Mouse (Mus musculus) neural tube, embryonic 15.5 days (tissue): ENCODE results near the gene Pi4k2a. TPM values are rescaled to one million over a fixed set of nuclear protein-coding genes. Genes with fewer than 3 reads are reported as not detected.

ENCODE experiments used
- ATAC-seq: fragments of 200-750 bp; cut with Nextera tagmentation; 2 replicates; pipeline ENCODE4 v1.8.0; 2017; ENCODE audit warnings: mild to moderate bottlenecking, moderate TSS enrichment, moderate library complexity; ENCODE audit not compliant: low FRiP score
- H3K27ac ChIP-seq: fragments of 300-500 bp; sonication (generic); replicated peaks from 2 replicates; pipeline ENCODE4 v1.5.1; 2015; ENCODE audit warnings: mild to moderate bottlenecking, inconsistent platforms
- H3K27me3 ChIP-seq: fragments of 300-500 bp; sonication (generic); replicated peaks from 2 replicates; pipeline ENCODE4 v1.6.1; 2015; ENCODE audit warnings: inconsistent platforms
- H3K36me3 ChIP-seq: fragments of 300-500 bp; sonication (generic); 2 replicates; pipeline ENCODE4 v1.6.1; 2015; ENCODE audit warnings: inconsistent platforms
- H3K4me1 ChIP-seq: fragments of 300-500 bp; sonication (generic); 2 replicates; pipeline ENCODE4 v1.6.1; 2015; ENCODE audit warnings: inconsistent platforms
- H3K4me2 ChIP-seq: fragments of 300-500 bp; sonication (generic); 2 replicates; pipeline ENCODE4 v1.6.1; 2015; ENCODE audit warnings: inconsistent platforms, mild to moderate bottlenecking, moderate library complexity
- H3K4me3 ChIP-seq: fragments of 300-500 bp; sonication (generic); replicated peaks from 2 replicates; pipeline ENCODE4 v1.5.1; 2015; ENCODE audit warnings: mild to moderate bottlenecking, inconsistent platforms
- H3K9ac ChIP-seq: fragments of 300-500 bp; sonication (generic); replicated peaks from 2 replicates; pipeline ENCODE4 v1.6.1; 2015; ENCODE audit warnings: mild to moderate bottlenecking, inconsistent platforms
- H3K9me3 ChIP-seq: fragments of 300-500 bp; sonication (generic); replicated peaks from 2 replicates; pipeline ENCODE4 v1.6.1; 2016; ENCODE audit warnings: inconsistent platforms
- WGBS: fragments of 180-500 bp; shearing (Covaris S2); methylation state at CpG from one replicate; pipeline ENCODE4 v1.1.7; 2015; ENCODE audit warnings: mixed read lengths; 5-methylcytosine and 5-hydroxymethylcytosine counted together
- polyA plus RNA-seq: library from polyadenylated mRNA; unstranded; fragments of >200 nt; fragmentation: Nextera tagmentation; extraction: Ambion mirVana; gene quantifications from 2 replicates; pipeline ENCODE4 v1.2.1, GENCODE M21; 2015

The Pi4k2a gene
- polyA plus RNA-seq: 31.0 and 33.5 TPM in 2 replicates

DNA sequence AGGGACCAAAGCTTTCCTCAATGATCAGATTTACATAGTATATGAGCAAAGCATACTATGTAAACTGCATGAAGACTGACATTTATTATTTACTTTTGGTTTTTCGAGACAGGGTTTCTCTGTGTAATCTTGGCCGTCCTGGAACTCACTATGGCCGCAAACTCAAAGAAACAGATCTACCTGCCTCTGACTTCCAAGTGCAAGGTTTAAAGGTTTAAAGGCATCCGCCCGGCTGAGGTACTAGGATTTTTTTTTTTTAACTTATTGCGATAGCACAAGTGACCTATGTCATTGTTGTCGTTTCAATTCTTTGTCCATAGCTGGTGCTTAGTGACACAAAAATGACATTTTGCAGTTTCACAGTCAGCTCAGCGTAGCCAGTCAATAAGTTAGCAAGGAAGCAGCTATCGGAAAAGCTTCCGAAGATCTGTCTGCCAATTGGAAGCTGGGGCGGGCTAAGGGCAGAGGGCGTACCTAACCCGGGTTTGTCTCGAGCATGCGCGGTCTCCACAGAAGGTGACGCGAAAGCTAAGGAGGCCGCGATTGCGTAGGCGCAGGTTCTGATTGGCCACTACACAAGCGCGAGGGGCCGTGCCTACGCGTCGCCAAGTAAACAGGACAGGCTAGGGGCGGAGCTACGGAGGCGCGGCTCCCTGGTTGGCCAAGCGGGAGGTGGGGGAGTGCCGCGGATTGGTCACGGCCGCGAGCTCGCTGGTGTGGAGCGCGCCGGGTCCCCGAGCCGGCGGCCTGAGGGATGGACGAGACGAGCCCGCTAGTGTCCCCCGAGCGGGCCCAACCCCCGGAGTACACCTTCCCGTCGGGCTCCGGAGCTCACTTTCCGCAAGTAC is at the start of gene Pi4k2a:
Pi4k2a (plus strand) TSS at position 723 of the 848 bp plus-strand sequence.
- Histone ChIP-seq H3K4me3 (peak within 1 kb of the TSS; percentile 99), H3K36me3 (peaks cover 8% of the 10 kb centered on the region; the same call in 1 of the 2 replicates), H3K27me3 (no peaks in the 10 kb centered on the region), H3K9ac (peak within 1 kb of the TSS; percentile 82), H3K4me2 (peak within 1 kb of the TSS; percentile 85), H3K27ac (peak within 1 kb of the TSS; percentile 92), H3K4me1 (peaks cover 46% of the 10 kb centered on the region), H3K9me3 (no peaks in the 10 kb centered on the region)
- peak; percentile 97 for ATAC-seq
- 2% methylated on average over 37 of the region's 55 CpGs for WGBS

DNA sequence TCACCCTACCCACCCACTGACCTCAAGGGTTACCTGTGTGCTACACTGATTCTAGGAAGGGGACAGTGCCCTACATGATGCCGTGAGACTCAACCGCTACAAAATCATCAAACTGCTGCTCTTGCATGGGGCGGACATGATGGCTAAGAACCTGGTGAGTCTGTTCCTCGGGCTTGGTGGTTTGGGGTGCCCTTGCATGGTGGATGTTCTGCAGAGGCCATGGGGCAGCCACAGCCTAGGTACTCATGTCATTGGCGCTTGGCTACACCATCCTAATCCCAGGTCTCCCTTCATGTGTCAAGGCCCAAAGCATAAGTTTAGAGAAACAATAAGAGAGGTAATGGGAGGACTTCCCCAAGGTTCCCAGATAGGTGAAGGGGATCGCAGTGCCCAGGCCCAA is 46.3 kb upstream of the Pi4k2a start:
- WGBS: 97% methylated on average over 6 of the region's 6 CpGs
- ATAC-seq: no peak
- H3K27me3 ChIP-seq: 0 out of 2 replicates have a peak, but pooled peaks cover 6% of the 10 kb centered on the region
- H3K36me3 ChIP-seq: no peaks in the 10 kb centered on the region
- H3K9me3 ChIP-seq: no peaks in the 10 kb centered on the region
- no peaks in the 10 kb centered on the region for H3K4me1 ChIP-seq
- H3K4me3 ChIP-seq: no peak overlapping the region
- H3K9ac ChIP-seq: no peak overlapping the region
- no peak overlapping the region for H3K27ac ChIP-seq
- no peak overlapping the region for H3K4me2 ChIP-seq

DNA sequence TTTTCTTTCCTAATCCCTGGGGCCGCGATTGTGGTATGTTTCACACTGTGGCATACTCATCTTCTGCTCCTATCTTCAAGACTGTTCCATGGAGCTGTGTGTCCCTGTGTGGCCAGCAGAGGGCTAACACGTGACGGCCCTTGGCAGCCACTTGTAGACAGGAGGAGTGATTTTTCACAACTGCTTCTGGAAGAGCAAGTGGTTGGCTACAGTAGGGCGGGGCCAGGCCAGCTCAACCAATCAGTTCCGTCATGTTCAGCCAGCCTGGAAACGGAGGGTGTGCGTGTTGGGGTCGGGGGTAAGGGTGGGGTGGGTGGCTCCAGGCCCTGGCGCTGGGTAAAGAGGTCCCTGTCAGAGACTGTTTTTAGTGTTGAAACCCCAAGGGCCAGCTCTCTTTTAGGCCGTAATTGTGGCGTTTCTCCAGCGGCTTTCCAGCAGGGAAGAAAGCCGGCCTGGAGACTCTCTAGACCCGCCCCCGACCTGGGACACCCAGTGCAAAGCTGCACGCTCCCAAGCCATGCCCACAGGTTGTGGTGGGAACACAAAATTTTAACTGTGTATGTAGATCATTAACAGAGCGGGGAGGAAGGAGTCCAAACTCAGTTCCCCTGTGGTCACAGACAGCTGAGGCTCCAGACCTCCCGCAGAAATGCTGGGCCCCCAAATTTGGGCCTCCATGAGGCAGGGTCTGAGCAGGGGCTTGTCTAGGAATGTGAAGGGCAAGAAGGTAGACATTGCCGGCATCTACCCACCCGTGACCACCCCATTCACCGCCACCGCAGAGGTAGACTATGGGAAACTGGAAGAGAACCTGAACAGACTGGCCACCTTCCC is 44.8 kb upstream of the Pi4k2a start, which contains the start of gene Hoga1:
Hoga1 (plus strand) TSS at position 342 of the 834 bp plus-strand sequence.
- Histone ChIP-seq H3K9me3 (no peaks in the 10 kb centered on the region), H3K4me1 (no peaks in the 10 kb centered on the region), H3K9ac (no peak within 1 kb of the TSS), H3K27me3 (no peaks in the 10 kb centered on the region), H3K4me2 (peak within 1 kb of the TSS; percentile 54), H3K36me3 (no peaks in the 10 kb centered on the region), H3K4me3 (peak within 1 kb of the TSS; percentile 32), H3K27ac (no peak within 1 kb of the TSS)
- 23% methylated on average over 23 of the region's 23 CpGs for WGBS
- ATAC-seq: peak; percentile 79

DNA sequence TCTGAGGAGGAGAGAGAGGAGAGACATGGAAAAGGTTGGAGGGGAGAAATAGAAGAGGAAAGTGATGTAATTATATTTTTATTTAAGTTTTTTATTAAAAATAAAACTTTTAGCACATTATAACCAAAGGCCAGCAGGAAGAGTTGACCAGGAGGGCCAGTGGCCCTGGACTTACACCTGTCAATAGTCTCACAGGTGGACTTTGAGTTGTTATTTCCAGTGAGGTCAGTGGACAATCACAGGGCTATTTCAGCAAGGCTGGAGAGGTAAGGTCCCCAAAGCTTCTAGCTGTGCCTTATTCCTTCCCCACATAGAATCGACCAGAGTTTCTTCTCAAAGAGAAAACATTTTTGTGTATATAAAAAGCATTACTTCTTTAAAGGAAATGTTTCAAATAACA is 40.0 kb upstream of the Pi4k2a start:
- no peak overlapping the region for H3K4me2 ChIP-seq
- H3K9ac ChIP-seq: no peak overlapping the region
- H3K4me1 ChIP-seq: no peaks in the 10 kb centered on the region
- WGBS: 84% methylated on average over 1 of the region's 1 CpGs
- no peaks in the 10 kb centered on the region for H3K36me3 ChIP-seq
- no peaks in the 10 kb centered on the region for H3K27me3 ChIP-seq
- ATAC-seq: no peak
- no peak overlapping the region for H3K27ac ChIP-seq
- no peak overlapping the region for H3K4me3 ChIP-seq
- no peaks in the 10 kb centered on the region for H3K9me3 ChIP-seq

DNA sequence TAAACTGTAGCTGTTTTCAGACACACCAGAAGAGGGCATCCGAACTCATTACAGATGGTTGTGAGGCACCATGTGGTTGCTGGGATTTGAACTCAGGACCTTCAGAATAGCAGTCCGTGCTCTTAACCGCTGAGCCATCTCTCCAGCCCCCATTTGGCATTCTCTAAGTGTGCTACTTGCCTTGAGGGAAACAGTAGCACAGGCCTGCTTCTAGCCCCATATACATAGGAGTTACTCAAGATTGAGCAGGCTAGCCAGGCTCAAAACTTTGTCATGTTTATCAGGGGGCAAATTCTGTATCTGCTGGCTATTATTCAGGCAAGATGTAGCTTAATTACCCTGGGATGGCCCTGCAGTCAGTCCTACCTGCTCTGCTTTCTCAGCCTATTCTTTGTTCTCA is 38.9 kb upstream of the Pi4k2a start:
- Histone ChIP-seq H3K4me1 (no peaks in the 10 kb centered on the region), H3K27me3 (no peaks in the 10 kb centered on the region), H3K9ac (no peak overlapping the region), H3K36me3 (no peaks in the 10 kb centered on the region), H3K4me3 (no peak overlapping the region), H3K27ac (no peak overlapping the region), H3K4me2 (no peak overlapping the region), H3K9me3 (no peaks in the 10 kb centered on the region)
- ATAC-seq: no peak
- 89% methylated on average over 3 of the region's 3 CpGs for WGBS

DNA sequence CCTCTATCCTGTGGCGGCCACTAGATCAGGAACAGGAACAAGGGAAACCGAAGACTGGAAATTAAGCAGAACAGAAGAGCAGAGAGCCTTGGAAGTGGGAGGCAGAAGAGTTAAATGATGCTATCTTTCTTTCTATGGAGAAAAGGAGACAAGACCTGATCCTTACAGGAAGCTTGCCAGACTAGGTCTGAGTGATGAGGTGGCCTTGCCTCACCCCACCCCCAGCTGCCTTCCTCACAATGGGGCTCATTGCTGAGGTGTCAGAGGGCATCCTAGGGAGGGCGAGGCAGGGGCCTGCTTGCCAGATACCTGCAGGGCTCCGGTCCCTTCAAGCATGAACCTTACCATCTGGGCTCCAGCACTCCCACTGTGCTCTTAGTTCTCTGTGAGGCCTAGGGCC is 38.3 kb upstream of the Pi4k2a start, which contains the start of gene 4933411K16Rik:
4933411K16Rik (plus strand) TSS at position 301 of the 400 bp plus-strand sequence.
- Histone ChIP-seq H3K4me2 (no peak within 1 kb of the TSS), H3K36me3 (no peaks in the 10 kb centered on the region), H3K9ac (no peak within 1 kb of the TSS), H3K27ac (no peak within 1 kb of the TSS), H3K27me3 (no peaks in the 10 kb centered on the region), H3K9me3 (no peaks in the 10 kb centered on the region), H3K4me3 (no peak within 1 kb of the TSS), H3K4me1 (no peaks in the 10 kb centered on the region)
- WGBS: 81% methylated on average over 4 of the region's 4 CpGs
- no peak for ATAC-seq

DNA sequence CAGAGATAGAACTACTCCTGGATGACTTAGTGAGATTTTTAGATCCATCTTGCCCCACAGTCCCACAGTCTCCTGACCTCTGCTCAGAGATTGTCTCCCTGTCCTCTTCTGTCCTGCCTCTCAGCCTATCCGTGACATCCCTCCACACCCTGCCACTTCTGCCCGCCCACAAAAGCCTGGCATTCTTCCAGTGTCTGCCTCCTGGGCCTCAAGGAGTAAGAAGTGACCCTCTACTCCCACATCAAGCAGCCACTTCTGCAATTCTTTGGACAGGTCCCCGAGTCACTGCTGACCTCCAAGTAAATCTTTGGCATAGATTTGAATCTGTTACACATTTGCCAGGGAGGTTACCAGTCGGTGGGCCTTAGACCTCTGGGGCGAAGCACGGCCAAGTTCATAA is 36.0 kb upstream of the Pi4k2a start:
- H3K27ac ChIP-seq: no peak overlapping the region
- 88% methylated on average over 6 of the region's 6 CpGs for WGBS
- ATAC-seq: no peak
- no peak overlapping the region for H3K4me3 ChIP-seq
- H3K9me3 ChIP-seq: no peaks in the 10 kb centered on the region
- no peaks in the 10 kb centered on the region for H3K4me1 ChIP-seq
- H3K27me3 ChIP-seq: no peaks in the 10 kb centered on the region
- no peak overlapping the region for H3K9ac ChIP-seq
- no peaks in the 10 kb centered on the region for H3K36me3 ChIP-seq
- H3K4me2 ChIP-seq: no peak overlapping the region

DNA sequence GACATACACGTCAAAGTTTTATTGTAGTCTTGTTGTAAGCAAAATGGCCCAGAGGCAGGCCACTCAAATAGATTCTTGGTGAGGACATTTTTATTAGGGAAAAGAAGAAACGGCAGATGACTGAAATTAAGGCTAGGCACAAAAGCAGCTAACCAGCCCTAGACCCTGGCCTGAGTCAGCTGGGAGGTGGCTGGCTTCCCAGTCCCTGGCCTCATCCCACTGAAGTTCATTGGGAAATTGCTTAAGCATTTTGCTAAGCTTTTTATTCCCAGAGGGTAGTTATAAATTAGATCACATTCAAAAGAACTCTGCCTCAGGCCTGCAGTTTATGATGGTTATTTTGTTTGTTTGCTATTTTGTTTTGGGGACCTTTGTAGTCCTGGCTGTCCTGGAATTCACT is 34.4 kb upstream of the Pi4k2a start:
- no peak for ATAC-seq
- H3K4me3 ChIP-seq: no peak overlapping the region
- no peak overlapping the region for H3K27ac ChIP-seq
- 76% methylated on average over 2 of the region's 2 CpGs for WGBS
- no peak overlapping the region for H3K9ac ChIP-seq
- no peak overlapping the region for H3K4me2 ChIP-seq
- no peaks in the 10 kb centered on the region for H3K9me3 ChIP-seq
- H3K4me1 ChIP-seq: no peaks in the 10 kb centered on the region
- H3K27me3 ChIP-seq: no peaks in the 10 kb centered on the region
- H3K36me3 ChIP-seq: no peaks in the 10 kb centered on the region

DNA sequence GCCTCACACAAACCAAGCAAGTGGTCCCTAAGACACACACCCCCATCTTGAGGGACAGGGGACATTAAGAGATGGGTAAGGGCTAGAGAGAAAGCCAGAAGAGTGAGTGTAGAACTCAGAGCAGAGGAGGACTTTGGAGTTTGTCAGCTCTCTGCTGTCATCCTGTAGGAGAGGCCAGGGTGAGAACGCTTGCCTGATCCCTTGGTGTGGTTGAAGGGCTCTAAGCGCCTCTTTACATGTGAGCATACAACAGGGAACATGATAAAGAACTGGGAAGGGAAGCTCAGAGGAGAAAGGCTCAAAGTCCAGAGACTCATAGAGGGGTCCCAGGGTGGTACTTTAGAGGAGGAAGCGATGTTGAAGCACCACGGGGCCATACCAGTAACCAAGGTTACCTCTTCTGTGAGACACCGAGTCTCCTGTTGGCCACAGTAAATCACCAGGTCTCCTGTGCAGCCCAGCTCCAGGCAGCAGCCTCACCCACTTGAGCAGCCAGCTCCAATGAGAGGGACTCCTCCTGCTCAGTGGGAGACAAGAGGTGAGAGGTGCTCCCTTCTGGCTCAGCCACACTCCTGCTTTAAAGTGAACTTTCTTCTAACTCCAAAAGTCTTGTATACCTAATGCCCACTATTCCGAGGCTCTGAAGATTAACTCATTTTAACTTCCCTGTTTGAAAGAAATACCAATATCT is 33.4 kb upstream of the Pi4k2a start:
- Histone ChIP-seq H3K27ac (no peak overlapping the region), H3K4me1 (no peaks in the 10 kb centered on the region), H3K36me3 (no peaks in the 10 kb centered on the region), H3K9me3 (no peaks in the 10 kb centered on the region), H3K27me3 (no peaks in the 10 kb centered on the region), H3K4me3 (no peak overlapping the region), H3K9ac (no peak overlapping the region), H3K4me2 (no peak overlapping the region)
- 78% methylated on average over 6 of the region's 6 CpGs for WGBS
- ATAC-seq: no peak

DNA sequence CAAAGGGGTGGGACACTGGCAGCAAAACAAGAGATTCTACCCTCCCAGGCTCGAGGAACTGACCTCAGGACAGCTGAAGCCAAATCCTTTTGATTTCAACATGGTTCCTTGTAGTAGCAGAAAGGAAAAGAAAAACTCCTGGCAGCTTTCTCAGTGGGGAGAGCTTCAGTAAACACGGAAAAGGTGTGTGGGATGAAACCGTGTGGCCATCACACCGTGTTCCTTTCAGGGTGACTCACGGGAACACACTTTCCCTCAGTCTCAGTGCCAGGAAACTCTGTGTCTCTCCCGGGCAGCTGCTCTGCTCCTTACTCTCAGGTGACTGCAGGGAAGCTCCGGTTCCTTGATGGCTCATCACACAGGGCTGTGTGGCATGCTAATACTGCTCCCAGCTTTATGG is 31.8 kb upstream of the Pi4k2a start:
- Histone ChIP-seq H3K36me3 (no peaks in the 10 kb centered on the region), H3K9me3 (no peaks in the 10 kb centered on the region), H3K27me3 (no peaks in the 10 kb centered on the region), H3K4me2 (no peak overlapping the region), H3K27ac (no peak overlapping the region), H3K4me3 (no peak overlapping the region), H3K4me1 (no peaks in the 10 kb centered on the region), H3K9ac (no peak overlapping the region)
- WGBS: 72% methylated on average over 7 of the region's 7 CpGs
- no peak for ATAC-seq

DNA sequence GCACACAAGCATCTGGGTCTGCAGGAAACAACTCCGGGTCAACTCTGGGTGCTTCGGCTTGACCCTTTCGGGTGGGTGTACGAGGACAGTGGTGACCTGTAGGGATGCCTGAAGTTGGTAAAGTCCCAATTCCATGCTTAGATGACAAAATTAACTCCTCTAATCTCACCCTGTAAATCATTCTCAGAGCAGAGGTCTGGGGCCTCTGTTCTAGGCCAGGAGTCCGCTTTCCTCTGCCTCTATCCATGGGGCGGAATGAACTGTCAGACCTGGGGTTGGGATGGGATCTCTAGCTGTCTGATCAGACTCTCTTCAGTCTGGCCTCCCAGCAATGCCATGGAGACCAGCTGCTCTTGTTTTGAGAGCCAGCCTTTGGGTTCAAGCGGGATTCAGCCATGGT is 28.8 kb upstream of the Pi4k2a start:
- WGBS: 96% methylated on average over 7 of the region's 7 CpGs
- Histone ChIP-seq H3K4me3 (no peak overlapping the region), H3K27me3 (no peaks in the 10 kb centered on the region), H3K9me3 (no peaks in the 10 kb centered on the region), H3K4me2 (no peak overlapping the region), H3K9ac (no peak overlapping the region), H3K36me3 (no peaks in the 10 kb centered on the region), H3K4me1 (no peaks in the 10 kb centered on the region), H3K27ac (no peak overlapping the region)
- ATAC-seq: no peak
